Mouse (Mus musculus) testis, postnatal 14 days (tissue): ENCODE results near the gene Pacsin3.
A peak's percentile ranks its signal among the peaks of the same experiment; 100 is the strongest.
"Not testable (repeated sequence)": the region's sequence is repeated elsewhere in the genome, so short reads cannot be mapped to it uniquely, and the experiment has no call there.

ENCODE experiments used
- DNase-seq: peaks from one replicate; pipeline ENCODE4 v3.0.0; 2021; ENCODE audit warnings: low spot score

The Pacsin3 gene

DNA sequence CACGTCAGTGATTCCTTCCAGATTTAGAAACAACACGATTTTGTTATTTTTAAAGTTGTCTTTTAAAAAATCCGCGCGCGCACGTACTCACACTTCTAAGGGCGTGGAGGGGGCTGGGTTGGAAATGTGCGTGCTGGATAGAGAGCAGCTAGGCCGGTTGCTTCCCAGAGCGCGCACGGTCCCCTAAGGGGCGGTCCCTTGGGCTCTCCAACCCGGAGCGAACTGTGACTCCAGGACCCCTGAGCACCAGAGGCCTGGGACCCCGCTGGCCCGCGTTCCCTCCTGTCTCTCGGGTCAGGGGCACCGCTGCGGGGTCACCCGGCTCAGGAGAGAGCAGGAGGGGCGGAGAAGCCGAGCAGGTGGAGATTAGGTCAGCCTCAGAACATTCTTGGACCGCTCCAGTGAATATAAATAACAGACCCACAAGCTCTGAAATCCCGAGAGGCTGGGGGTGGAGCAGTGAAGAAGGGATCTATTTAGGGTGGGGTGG lies at the start of gene Pacsin3:
Gene Pacsin3 (plus strand): TSS at position 294 of the 490 bp plus-strand sequence.
- DNase-seq: no peak

DNA sequence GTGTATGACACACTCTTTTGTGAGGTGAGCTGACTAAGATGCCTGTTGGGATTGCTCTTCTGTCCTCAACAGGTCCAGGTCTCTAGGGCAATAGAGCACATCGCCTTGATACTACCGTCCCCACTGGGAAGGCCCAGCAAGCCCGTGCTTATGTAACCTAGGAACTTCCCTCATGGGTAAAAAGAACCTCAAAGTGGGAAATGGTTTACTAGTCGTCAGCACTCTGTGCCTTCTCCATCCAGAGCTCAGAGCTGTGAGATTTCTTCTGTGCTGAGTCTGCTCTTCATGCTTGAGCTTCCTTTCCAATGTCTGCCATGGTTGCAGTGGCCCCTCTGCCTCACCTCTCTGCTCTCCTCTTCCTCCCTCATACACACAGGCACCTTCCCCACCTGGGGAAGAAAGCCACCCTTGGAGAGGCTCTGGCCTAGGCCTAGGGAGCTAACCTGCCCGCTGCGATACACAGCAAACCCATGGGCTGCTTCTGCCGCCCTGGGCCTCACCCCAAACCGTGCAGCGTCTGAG lies 49.4 kb upstream of the Pacsin3 start:
- no peak for DNase-seq

DNA sequence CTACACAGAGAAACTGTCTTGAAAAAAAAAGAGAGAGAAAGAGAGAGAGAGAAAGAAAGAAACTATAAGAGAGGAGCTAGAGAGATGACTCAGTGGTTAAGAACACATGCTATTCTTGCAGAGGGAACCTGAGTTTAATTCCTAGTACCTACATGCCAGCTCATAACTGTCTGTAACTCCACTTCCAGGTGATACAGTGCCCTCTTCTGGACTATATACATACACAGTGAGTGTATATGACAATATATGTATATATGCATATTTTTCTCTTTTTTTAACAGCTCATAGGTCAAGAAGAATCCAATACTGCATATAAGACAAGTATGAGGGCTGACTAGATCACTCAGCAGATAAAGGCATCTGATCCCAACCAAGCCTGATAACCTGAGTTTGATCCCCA lies 42.4 kb upstream of the Pacsin3 start:
- no peak for DNase-seq

DNA sequence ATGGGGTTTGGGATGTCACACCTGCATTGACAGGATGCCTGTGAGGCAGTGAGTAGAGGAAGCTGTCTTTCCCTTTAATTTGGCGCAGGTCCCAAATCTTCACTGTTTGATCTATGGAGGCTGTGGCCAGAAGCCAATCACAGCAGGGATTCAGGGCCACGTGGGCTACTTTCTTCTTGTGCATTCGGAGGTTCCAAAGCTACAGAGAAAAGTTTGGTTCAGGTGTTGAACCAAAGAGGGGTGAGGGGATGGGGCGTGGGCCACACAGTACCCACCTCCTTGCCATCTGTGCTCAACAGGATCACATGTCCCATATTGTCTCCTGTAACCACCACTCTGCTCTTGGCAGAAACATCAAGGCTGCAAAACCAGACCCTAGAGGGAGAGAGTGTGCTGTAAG lies 38.7 kb upstream of the Pacsin3 start:
- DNase-seq: no peak

DNA sequence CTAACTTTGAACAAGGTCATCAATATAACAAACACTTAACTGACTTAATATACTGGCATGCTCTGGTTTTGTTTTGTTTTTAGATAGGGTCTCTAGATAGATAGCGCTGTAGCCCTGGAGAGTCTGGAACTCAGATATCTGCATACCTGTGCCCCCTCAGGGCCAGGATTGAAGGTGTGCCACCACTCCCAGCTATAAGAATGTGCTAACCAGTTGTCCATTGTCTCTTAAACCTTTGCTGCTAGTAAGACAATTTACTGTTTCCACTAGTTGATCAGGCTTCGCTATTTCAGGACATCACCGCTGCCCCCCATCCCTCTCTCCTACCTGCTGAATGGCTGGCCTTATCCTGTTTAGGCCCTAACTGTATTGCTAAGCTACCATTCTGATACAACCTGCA lies 35.3 kb upstream of the Pacsin3 start:
- DNase-seq: no peak

DNA sequence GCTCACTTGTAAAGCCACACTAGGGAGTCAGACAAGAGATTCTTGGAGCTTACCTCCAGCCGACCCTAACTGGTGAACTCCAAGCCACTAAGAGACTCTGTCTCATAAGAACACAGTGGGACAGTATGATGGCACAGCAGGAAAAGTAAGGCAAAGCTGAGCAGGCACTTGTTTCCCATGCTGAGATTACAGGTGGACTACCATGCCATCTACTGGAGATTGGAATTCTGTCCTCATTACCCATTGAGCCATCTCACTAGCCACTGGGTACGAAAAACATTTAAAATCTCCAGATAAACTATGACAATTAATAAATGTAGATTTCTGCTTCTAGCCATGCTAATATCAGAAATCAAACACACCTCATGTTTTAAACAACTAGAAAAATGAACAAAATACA lies 32.1 kb upstream of the Pacsin3 start:
- DNase-seq: no peak

DNA sequence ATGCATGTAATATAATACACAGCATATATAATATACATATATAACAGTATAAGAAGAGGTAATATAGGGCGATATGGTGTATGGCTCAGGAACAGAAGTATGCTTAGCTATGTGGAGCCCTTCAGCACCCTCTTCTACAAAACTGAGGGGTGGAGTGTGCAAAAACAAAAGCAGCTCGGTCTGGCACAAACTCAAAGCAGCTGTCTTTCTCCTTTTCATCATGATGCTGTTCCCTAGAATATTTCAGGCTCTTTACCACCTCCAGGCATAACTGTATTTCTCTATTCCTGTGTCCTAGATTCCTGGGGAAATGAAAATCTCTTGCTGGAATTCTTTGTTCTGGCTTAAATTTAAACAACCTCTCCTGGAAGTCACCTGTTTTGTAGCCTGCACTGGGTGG lies 26.0 kb upstream of the Pacsin3 start:
- no peak for DNase-seq

DNA sequence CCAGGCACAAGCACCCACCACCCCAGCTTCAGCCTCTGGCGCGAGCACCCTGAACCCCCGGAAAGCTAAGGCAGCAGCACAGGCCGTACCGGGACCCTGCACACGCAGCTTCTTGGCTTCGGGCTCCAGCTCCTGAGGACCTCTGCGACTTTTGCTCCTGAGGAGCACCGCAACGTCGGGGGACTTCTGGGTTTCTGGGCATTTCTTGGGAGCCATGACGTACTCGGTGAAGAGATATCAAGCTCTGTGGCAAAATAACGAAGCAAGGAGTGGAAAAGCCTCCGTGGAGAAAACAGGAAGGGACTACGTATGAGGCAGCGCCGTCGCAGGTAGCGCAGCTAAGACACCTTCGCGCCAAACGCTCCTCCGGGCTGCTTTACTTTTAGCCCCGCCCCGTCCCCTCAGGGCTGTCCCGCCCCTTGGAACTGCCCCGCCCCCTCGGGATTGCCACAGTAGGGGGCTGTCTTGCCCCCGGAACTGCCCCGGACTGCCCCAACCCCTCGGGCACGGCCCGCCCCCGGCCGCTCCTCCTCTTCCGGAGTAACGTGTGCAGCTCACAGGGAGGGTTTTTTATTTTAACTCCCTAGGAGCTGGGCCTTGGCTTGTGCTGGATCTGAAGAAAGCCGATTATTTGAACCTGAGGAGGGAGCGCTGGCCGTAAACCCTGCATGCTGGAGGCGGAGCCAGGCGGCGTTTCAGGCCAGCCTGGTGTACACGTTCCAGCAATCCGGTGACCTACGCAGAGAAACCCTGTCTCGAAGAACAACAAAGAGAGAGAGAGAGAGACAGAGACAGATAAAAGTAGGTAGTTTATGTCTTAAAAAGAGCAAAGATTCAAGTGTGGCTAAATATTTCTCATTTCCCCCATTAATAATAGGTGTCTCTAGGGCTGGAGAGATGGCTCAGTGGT lies 18.9 kb upstream of the Pacsin3 start, which contains the start of gene Ddb2:
Gene Ddb2 (minus strand): TSS at position 382 of the 910 bp plus-strand sequence.
- DNase-seq: peak; percentile 95

DNA sequence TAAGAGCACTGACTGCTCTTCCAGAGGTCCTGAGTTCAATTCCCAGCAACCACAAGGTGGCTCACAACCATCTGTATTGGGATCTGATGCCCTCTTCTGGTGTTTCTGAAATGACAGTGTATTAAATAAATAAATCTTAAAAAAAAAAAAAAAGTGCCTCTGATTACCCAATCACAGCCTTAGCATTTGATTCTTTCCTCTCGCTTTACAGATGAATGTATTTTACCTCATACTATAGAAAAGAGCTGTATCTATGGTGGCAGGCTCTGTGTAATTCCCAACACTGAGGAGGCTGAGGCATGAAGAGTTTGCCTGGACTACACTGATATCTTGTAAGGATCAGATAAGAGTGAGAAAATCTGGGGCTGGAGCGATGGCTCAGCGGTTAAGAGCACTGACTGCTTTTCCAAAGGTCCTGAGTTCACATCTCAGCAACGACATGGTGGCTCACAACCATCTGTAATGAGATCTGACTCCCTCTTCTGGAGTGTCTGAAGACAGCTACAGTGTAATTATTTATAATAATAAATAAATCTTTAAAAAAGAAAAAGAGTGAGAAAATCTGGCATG lies 18.2 kb upstream of the Pacsin3 start:
- not testable (repeated sequence) for DNase-seq

DNA sequence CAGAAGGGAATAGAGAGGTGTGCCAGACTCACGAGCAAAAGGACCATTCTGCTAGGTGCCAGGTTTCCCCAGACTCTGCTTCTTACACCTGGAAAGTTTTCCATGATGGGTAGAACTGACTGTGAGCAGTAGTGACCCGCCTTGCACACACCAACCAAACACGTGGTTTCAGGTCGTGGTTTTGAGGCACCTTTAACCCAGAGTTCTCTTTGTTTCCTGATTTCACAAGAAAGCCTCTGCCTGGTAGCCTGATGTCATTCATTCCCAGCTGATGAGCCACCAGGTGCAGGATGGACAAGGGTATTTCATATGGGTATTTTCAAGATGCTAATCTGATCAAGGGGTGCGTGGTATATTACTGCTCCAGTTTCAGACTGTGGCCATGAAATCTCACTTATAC lies 13.2 kb upstream of the Pacsin3 start:
- no peak for DNase-seq

DNA sequence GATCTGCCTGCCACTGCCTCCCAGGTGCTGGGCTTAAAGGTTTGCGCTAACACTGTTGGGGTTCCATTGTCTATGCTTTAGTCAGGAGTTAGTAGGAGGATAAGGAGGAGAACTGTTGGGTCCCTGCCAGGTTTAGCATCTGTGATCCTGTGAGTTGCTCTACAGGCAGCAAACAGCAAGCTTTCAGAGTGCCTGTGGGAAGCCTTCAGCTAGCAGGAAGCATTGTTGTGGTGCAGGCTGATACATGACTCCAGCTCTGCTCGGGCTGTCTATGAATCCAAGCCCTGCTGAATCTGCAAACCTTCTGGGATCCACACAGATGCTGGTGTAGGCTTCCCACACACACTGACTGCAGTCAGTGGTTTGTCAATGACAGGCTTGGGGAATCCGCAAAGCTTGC lies 12.3 kb upstream of the Pacsin3 start:
- DNase-seq: peak; percentile 21

DNA sequence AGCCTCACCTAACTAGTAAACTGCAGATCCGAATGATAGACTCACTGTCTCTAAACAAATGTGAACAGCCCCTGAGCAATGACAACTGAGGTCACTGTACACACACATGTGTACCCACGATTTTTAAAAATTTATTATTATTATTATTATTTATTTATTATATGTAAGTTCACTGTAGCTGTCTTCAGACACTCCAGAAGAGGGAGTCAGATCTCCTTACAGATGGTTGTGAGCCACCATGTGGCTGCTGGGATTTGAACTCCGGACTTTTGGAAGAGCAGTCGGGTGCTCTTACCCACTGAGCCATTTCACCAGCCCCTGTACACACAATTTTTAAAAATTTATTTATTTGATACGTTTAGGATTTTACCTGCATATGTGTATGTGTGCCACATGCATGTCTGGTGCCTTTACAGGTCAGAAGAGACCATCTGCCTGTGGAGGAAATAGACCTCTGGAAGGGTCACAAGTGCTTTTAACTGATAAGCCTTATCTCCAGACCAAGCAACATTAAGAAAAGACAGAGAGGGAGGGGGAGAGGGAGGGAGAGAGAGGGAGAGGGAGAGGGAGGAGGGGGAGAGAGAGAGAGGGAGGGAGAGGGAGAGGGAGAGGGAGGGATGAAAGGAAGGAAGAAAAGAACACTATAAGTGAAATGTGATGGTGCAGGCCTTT lies 11.1 kb upstream of the Pacsin3 start:
- no peak for DNase-seq

DNA sequence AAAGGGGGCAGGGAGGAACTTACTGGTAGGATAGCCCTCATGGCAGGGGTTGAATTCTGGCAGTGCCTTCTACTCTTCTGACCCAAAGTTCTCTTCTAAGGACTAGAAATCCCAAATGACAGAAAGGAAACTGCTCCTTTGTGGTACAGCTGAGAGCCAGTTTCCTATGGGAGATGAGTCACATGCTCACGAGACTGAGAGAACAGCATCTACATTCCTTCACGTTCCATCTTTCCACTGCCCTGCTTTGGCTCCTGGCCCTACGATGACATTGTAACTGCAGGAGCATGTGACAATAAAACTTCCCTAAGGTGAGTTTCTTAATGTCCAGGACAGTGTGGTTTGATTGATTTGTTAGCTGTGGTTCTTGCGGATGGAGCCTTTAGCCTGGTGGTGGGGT lies 7.4 kb upstream of the Pacsin3 start:
- DNase-seq: no peak

DNA sequence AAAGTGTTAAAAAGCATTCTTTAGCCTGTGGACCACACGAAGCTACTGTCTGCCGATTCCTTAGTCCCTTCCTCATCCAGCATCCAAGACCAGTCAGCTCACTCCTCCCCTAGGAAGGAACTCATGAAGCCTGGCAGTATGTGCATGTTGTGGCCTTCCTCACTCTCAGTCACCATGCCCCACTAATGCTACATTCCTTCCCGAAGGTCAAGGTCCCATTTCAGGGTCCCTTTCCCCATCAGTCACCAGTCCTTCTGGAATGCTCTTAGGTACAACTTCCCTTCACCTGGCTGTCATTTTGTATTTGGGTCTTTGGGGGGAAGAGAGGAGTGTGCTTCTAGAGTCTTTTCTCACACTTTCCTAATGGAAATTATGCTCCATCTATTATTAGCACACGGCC lies 3.8 kb upstream of the Pacsin3 start:
- no peak for DNase-seq

DNA sequence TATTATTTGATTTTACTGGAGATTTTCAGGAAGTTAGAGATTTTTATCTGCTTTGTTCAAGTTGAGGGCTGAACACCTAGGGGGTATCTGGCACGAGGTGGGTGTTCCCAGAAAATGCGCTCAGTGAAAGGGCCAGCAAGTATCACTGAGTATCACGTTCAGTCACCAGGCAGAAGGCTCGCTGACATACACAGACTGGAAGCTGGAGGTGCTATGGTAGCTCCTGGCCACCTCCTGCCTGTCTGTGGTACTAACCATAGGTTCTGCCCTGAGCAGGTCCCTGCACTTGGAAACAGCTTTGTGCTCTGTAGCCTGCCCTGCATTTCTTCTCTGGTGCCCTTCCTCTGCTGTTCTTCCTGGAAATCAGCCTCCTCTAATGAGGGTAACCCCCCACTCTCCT lies 3.2 kb upstream of the Pacsin3 start:
- no peak for DNase-seq

DNA sequence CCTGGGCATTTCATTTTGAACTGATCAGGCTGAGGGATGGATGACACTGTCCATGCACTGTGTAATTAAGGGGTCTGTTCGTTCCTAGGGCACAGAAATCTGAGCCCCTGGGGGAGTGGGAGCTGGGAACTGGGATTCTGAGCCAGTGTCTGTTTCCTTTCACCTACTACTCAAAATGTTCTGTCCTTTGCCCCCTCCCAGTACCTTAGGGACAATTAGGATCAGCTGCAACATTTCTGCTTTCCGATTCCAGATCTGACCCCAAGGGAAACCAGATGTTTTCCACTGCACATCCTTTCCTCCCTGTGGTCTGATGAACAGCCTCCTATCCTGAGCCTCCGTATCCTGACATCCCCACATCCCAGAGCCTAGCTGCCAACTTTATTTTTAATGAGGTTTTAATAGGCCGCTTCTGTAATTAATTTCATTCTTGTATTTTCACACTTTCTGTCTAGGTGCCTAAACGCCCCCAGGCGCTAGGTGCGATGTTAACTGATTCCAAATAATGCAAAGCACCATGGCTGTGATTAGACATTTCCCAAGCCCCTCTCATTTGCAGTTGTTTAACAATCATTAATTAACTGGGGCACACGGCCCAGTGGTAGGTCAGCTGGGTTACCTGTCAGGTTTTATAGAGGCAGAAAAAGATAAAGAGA lies 901 bp upstream of the Pacsin3 start:
- DNase-seq: no peak

DNA sequence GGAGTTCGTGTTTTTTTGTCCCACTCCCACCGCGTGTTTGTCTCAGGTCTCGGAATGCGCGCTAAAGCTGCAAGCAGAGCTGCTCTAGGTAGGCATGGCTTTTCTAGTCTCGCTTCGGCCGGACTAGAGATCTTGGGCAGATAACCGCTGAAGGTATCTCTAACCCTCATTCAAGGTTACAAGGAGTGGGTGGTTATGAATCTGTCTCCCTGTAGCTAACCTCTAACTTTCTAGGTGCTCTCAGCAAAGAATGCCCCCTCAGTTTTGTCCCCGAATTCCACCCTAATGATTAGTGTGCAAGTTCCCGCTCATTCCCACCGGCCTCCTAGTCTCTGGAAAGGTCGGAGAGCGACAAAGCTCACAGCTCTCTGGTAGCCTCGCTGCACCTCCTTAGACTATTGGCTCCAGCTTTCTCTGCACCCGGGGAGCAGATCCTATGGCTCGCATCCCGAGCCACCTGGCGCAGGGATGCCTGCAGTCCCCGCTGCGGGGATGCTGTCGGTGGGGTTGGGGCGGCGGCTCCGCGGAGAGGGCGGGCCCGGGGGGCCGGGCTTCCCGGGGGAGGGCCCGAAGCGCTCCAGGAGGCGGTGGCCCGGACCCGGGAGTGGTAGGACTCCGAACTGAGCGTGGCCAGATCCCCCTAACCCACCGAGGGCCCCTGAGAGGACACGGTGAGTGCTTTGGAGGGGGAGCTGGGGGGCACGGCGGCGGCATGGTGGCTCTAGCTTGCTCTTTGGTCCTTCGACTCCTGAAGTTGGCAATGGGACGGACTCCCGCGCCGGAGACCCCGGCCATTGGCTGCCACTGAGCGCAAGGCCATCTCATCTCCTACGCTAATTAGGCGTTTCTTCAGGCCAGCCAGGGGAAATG lies 737 bp downstream of the Pacsin3 start:
- DNase-seq: peak; percentile 60

DNA sequence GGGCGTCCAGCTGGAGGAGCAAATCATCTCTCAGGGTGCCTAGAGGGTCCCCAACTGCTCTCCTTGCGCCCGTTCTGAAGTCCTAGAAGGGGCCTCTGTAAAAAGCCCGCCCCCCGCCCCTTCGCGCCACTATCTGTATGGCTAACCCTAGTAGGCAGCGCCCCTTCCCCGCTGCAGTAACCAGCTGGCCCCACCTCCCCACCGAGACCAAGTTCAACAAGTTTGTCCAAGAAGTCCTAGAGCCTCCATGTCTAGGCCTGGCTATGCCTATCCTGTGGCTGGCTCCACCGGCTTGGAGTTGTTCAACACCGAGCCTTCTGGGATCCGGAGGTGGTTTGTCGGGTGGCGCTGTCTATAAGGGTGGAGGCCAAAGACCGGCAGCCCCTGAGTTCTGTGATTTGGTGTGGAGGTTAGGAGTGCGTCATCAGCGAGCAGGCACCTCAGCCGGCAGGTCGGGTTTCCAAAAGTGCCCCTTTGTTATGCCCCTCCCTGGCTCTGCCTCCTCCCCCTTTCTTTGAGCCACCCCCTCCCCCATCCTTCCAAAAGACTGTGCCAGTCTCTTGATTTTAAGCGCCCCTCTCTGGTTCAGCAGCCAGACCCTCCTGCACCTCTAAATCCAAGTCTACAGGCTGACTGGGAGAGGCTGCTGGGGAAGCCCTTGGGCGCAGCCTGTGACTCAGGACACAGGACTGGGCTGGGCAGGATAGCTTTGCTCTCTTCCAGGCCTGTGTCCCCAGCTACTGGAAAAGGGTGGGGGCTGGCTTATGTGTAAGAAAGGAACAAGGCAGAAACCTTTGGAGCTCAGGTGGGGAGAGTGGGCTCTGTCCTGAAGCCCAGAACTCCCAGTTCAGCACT lies 1.6 kb downstream of the Pacsin3 start:
- DNase-seq: peak; percentile 54

DNA sequence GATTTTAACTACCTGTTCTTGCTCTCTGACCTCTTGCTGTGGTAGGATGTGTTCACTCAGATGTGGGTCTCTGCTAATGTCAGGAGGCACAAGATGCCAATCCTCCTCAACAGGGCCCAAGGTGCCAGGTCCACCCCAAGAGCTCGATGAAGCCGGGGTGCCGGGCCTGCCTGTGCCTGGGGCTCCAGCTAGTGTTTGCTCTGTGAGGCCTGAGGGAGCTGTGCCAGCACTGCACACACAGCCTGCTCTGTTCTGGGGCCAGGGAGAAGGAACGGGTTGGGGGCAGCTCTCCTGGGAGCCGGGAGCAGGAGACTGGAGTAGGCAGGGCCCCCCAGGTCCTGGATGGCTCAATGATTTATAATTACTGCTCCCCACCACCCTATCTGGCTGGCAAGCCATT lies 2.3 kb downstream of the Pacsin3 start:
- no peak for DNase-seq

DNA sequence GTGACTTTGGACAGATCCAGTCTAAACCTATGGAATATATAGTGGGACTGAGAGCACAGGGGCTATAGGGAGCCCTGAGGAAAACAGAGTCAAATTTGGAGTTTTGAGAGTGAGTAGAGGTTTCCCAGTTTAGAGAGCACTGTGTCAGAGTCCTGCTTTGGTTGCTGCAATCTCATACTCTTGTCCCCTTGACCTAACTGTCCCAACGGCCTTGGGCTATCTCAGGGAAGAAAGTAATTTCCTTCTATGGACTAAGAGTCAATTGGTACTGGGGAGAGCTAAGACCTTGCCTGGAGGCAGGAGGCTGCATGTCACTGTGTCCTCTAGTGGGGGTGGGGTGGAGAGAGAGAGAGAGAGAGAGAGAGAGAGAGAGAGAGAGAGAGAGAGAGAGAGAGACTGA lies 3.1 kb downstream of the Pacsin3 start:
- DNase-seq: no peak
